Mouse (Mus musculus): ENCODE measurements around the gene Mrpl3. TPM values are rescaled to one million over a fixed set of nuclear protein-coding genes. Genes with fewer than 3 reads are reported as not detected.

Gene Mrpl3
- total and polyA plus RNA-seq, 2 experiments from 2014 or later, result 91.8 to 149 TPM

DNA sequence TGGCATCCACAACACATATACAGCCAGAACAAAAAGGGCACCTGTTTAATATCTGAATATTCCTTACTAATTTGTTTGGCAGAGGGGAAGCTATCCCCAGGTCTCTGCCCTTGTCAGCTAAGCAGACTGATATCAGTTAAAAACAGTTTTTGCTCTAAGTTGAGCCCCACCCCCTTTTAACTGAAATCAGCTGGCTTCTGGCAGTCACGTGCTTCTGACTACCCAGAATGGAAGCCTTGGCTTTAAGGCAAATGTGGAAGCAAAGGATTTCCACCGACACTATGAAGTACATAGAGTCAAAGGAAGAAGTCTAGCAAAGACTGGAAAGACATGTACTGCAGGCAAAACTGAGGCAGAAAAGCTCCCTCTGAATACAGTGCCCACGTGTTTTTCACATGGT, 15.2 kb upstream of the Mrpl3 start:
- Histone ChIP-seq H3K27me3 (ENCODE audit: control insufficient read depth, insufficient read depth, low read length) (no peaks in the 10 kb centered on the region), H3K4me2 (ENCODE audit: low read depth, low read length) (no peak overlapping the region), H3K9me3 (replicated peaks; ENCODE audit: control insufficient read depth, low read length) (no peaks in the 10 kb centered on the region), H3K4me3 (ENCODE audit: low read depth, low read length) (no peak overlapping the region), H3K27ac (ENCODE audit: low read depth) (no peak overlapping the region), H3K9ac (replicated peaks; ENCODE audit: low read depth, low read length) (no peak overlapping the region), H3K4me1 (ENCODE audit: control insufficient read depth, insufficient read depth) (no peaks in the 10 kb centered on the region), H3K36me3 (replicated peaks; ENCODE audit: control insufficient read depth, insufficient read depth, low read length) (no peaks in the 10 kb centered on the region)
- no peak for ATAC-seq (ENCODE audit: insufficient read depth, low read depth)
- TF ChIP-seq EP300 (IDR thresholded peaks at IDR 0.05; ENCODE audit: low read depth) (no peak), CTCF (IDR thresholded peaks at IDR 0.05; ENCODE audit: low read depth) (no peak)
- WGBS, result 56% methylated on average over 3 of the region's 3 CpGs
- no peak for DNase-seq (ENCODE audit: low spot score)

DNA sequence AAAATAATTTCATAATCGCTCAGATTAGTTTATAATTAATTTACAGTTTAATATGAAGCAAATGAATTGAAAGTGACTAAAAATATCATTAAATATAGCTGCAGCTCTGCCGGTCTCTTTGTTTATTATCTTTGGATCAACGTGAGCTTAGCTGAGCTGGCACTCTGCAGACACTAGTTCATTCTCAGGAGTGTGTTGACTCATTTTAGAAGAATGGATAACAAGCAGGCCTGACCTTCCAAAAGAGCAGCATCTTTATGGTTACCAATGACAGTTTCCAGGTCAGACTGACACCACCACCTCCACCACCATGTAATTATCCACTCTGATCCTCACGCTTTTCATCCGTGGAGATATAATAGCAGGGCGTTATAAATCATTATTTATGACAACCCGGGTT, 7.0 kb upstream of the Mrpl3 start:
- Histone ChIP-seq H3K4me1 (ENCODE audit: control insufficient read depth, insufficient read depth) (no peaks in the 10 kb centered on the region), H3K27ac (ENCODE audit: low read depth) (no peak overlapping the region), H3K4me3 (ENCODE audit: low read depth, low read length) (no peak overlapping the region), H3K36me3 (replicated peaks; ENCODE audit: control insufficient read depth, insufficient read depth, low read length) (no peaks in the 10 kb centered on the region), H3K27me3 (ENCODE audit: control insufficient read depth, insufficient read depth, low read length) (no peaks in the 10 kb centered on the region), H3K9ac (replicated peaks; ENCODE audit: low read depth, low read length) (no peak overlapping the region), H3K9me3 (replicated peaks; ENCODE audit: control insufficient read depth, low read length) (no peaks in the 10 kb centered on the region), H3K4me2 (ENCODE audit: low read depth, low read length) (no peak overlapping the region)
- TF ChIP-seq CTCF (IDR thresholded peaks at IDR 0.05; ENCODE audit: low read depth) (no peak), EP300 (IDR thresholded peaks at IDR 0.05; ENCODE audit: low read depth) (no peak)
- WGBS, result 61% methylated on average over 7 of the region's 7 CpGs
- ATAC-seq (ENCODE audit: insufficient read depth, low read depth) (no peak), DNase-seq (ENCODE audit: low spot score) (no peak)

DNA sequence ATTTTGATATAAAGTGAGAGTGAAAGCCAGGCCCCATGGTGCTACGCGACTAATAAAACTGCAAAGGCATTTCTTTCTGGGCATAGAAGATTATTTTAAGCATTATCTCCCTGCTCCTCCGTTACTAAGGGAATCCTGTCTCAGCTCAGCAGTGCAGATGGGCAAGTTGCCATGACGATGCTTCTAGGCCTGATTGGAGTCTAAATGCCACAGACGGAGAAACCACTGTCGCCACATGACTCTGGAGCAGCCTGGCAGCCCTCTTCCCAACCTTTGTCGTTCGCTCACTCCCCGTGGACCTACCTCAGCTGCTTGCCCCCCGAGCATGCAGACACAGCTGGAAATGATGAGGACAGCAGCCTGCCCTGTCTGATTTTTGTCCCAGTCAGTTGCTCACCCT, 4.7 kb upstream of the Mrpl3 start:
- WGBS, result 51% methylated on average over 10 of the region's 10 CpGs
- no peak overlapping the region for H3K27ac ChIP-seq (ENCODE audit: low read depth)
- H3K4me2 ChIP-seq (ENCODE audit: low read depth, low read length), result no peak overlapping the region

DNA sequence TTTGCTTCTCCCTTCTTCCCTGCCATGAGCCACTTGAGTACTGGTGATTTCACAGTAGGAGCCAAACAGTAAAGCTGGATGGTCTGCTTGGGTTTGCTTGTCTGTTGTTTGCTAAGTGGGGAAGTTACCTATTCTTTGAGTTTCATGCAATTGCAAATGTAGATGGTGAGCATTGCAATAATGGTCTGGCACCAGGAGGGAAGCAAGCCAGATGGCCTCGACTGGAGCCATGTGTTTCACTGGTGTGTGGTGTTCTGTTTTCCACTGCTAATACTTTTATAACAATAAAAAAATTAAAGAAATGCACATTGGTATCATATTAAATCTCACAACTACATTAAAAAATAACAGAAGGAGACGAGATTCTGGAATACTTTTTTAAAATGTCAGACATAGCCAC, 3.4 kb upstream of the Mrpl3 start:
- H3K27ac ChIP-seq (ENCODE audit: low read depth), result no peak overlapping the region
- H3K4me2 ChIP-seq (ENCODE audit: low read depth, low read length), result no peak overlapping the region
- WGBS, result 24% methylated on average over 2 of the region's 2 CpGs
- no peak overlapping the region for H3K4me3 ChIP-seq (ENCODE audit: low read depth, low read length)
- no peak for ATAC-seq (ENCODE audit: insufficient read depth, low read depth)
- TF ChIP-seq EP300 (IDR thresholded peaks at IDR 0.05; ENCODE audit: low read depth) (no peak), CTCF (IDR thresholded peaks at IDR 0.05; ENCODE audit: low read depth) (no peak)
- peaks cover 7% of the 10 kb centered on the region; the same call in 1 of the 2 replicates for H3K4me1 ChIP-seq (ENCODE audit: control insufficient read depth, insufficient read depth)
- H3K36me3 ChIP-seq (replicated peaks; ENCODE audit: control insufficient read depth, insufficient read depth, low read length), result no peaks in the 10 kb centered on the region
- H3K9ac ChIP-seq (replicated peaks; ENCODE audit: low read depth, low read length), result no peak overlapping the region
- no peaks in the 10 kb centered on the region for H3K27me3 ChIP-seq (ENCODE audit: control insufficient read depth, insufficient read depth, low read length)
- DNase-seq (ENCODE audit: low spot score), result no peak
- H3K9me3 ChIP-seq (replicated peaks; ENCODE audit: control insufficient read depth, low read length), result no peaks in the 10 kb centered on the region

More for the DNA sequence above, 4.7 kb upstream of the Mrpl3 start:
- no peaks in the 10 kb centered on the region for H3K4me1 ChIP-seq (ENCODE audit: control insufficient read depth, insufficient read depth)
- no peak overlapping the region for H3K9ac ChIP-seq (replicated peaks; ENCODE audit: low read depth, low read length)
- H3K4me3 ChIP-seq (ENCODE audit: low read depth, low read length), result no peak overlapping the region
- DNase-seq (ENCODE audit: low spot score) (no peak), ATAC-seq (ENCODE audit: insufficient read depth, low read depth) (no peak)
- no peaks in the 10 kb centered on the region for H3K9me3 ChIP-seq (replicated peaks; ENCODE audit: control insufficient read depth, low read length)
- no peaks in the 10 kb centered on the region for H3K27me3 ChIP-seq (ENCODE audit: control insufficient read depth, insufficient read depth, low read length)
- H3K36me3 ChIP-seq (replicated peaks; ENCODE audit: control insufficient read depth, insufficient read depth, low read length), result no peaks in the 10 kb centered on the region
- TF ChIP-seq EP300 (IDR thresholded peaks at IDR 0.05; ENCODE audit: low read depth) (no peak), CTCF (IDR thresholded peaks at IDR 0.05; ENCODE audit: low read depth) (no peak)

DNA sequence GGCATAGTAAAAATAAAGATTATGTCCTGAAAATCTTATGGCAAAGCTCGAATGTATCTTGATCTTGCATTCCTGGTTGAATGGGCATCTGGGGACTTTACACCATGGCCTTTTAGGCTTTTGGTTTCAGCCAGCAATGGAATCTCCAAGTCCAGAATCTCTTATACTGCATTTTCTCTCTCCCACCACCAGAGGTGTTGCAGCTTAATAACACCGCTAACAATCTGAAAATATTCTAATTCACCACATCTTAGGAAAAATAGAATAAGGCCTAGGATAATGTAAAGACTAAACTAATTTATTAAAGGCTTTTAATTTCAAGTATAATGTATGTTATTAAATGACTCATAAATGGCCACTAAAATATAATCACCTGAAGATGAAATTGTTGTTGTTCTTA, 2.8 kb upstream of the Mrpl3 start:
- H3K9me3 ChIP-seq (replicated peaks; ENCODE audit: control insufficient read depth, low read length), result no peaks in the 10 kb centered on the region
- H3K36me3 ChIP-seq (replicated peaks; ENCODE audit: control insufficient read depth, insufficient read depth, low read length), result no peaks in the 10 kb centered on the region
- ATAC-seq (ENCODE audit: insufficient read depth, low read depth) (no peak), DNase-seq (ENCODE audit: low spot score) (no peak)
- H3K4me3 ChIP-seq (ENCODE audit: low read depth, low read length), result no peak overlapping the region
- 50% methylated on average over 2 of the region's 2 CpGs for WGBS
- no peak for TF ChIP-seq CTCF (IDR thresholded peaks at IDR 0.05; ENCODE audit: low read depth)
- TF ChIP-seq EP300 (IDR thresholded peaks at IDR 0.05; ENCODE audit: low read depth), result no peak
- no peak overlapping the region for H3K27ac ChIP-seq (ENCODE audit: low read depth)
- peaks cover 7% of the 10 kb centered on the region; the same call in 1 of the 2 replicates for H3K4me1 ChIP-seq (ENCODE audit: control insufficient read depth, insufficient read depth)
- H3K9ac ChIP-seq (replicated peaks; ENCODE audit: low read depth, low read length), result no peak overlapping the region
- H3K4me2 ChIP-seq (ENCODE audit: low read depth, low read length), result no peak overlapping the region
- no peaks in the 10 kb centered on the region for H3K27me3 ChIP-seq (ENCODE audit: control insufficient read depth, insufficient read depth, low read length)

DNA sequence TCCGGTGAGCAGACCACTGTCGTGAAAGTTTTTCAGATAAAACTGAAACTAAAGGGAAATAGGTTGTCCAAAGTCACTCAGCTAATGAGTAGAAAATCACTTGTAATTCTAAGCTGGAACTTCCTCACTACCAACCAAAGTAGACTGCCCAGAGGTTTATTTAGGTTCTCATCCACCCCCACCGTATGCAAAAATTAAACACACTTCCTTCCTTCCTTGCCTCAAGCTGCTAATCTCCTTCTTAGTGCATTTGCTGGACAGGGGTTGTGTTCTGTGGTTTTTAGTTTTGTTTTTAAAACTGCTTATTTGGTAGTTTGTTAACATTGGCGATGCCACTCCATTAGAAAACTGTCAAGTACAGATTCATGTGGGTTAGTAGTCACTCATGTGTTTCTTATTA, 773 bp downstream of the Mrpl3 start:
- no peak for TF ChIP-seq CTCF (IDR thresholded peaks at IDR 0.05; ENCODE audit: low read depth)
- TF ChIP-seq EP300 (IDR thresholded peaks at IDR 0.05; ENCODE audit: low read depth), result no peak
- Histone ChIP-seq H3K36me3 (replicated peaks; ENCODE audit: control insufficient read depth, insufficient read depth, low read length) (peaks cover 34% of the 10 kb centered on the region), H3K27ac (ENCODE audit: low read depth) (peak overlapping the region; percentile 77), H3K4me2 (ENCODE audit: low read depth, low read length) (peak overlapping the region; percentile 80), H3K4me3 (ENCODE audit: low read depth, low read length) (peak overlapping the region; percentile 91), H3K9ac (replicated peaks; ENCODE audit: low read depth, low read length) (peak overlapping the region; percentile 96), H3K27me3 (ENCODE audit: control insufficient read depth, insufficient read depth, low read length) (no peaks in the 10 kb centered on the region), H3K4me1 (ENCODE audit: control insufficient read depth, insufficient read depth) (peaks cover 7% of the 10 kb centered on the region; the same call in 1 of the 2 replicates), H3K9me3 (replicated peaks; ENCODE audit: control insufficient read depth, low read length) (no peaks in the 10 kb centered on the region)
- no peak for ATAC-seq (ENCODE audit: insufficient read depth, low read depth)
- WGBS, result 36% methylated on average over 4 of the region's 4 CpGs
- peak; percentile 10 for DNase-seq (ENCODE audit: low spot score)

Measured in heart, postnatal 0 days (tissue).